Comparison of ENCODE assay signal across 8 mouse cellular contexts in genomic region chr5:137684294-137685123, GRCm38 (mm10). TPM values are rescaled to one million over a fixed set of nuclear protein-coding genes. Genes with fewer than 3 reads are reported as not detected.
A peak's percentile ranks its signal among the peaks of the same experiment; 100 is the strongest.
DNase-seq lines count a peak whose midpoint lies in the region; ATAC-seq and TF ChIP-seq lines count a peak whose summit lies in the region.

Gene Agfg2, minus strand, starts transcription at chr5:137684726.

- peak within 1 kb of the TSS; percentile 83 for H3K4me3 ChIP-seq in gastrocnemius, adult 2 months
- H3K4me3 ChIP-seq in hindbrain, postnatal 0 days (ENCODE audit: low read length), result peak within 1 kb of the TSS; percentile 79
- H3K4me3 ChIP-seq in left cerebral cortex, adult 2 months, result peak within 1 kb of the TSS; percentile 96

- ATAC-seq in common myeloid progenitor, adult 5-6 weeks (replicated peaks; ENCODE audit: low read depth, poor library complexity, severe bottlenecking), result peak; percentile 89
- peak; percentile 100 for ATAC-seq in hindbrain, postnatal 0 days
- ATAC-seq in megakaryocyte, adult 5-6 weeks (ENCODE audit: poor library complexity, severe bottlenecking), result peak; percentile 92

- H3K4me2 ChIP-seq in hindbrain, postnatal 0 days (ENCODE audit: low read depth, low read length), result peak within 1 kb of the TSS; percentile 96

- H3K9me3 ChIP-seq in hindbrain, postnatal 0 days (ENCODE audit: low read length), result no peaks in the 10 kb centered on the region

- under 1% methylated on average over 59 of the region's 62 CpGs for WGBS in hindbrain, postnatal 0 days

- H3K27me3 ChIP-seq in hindbrain, postnatal 0 days (ENCODE audit: insufficient read depth, low read length), result no peaks in the 10 kb centered on the region

- peak within 1 kb of the TSS; percentile 81 for H3K27ac ChIP-seq in gastrocnemius, adult 2 months
- H3K27ac ChIP-seq in hindbrain, postnatal 0 days, result peak within 1 kb of the TSS; percentile 76
- peak within 1 kb of the TSS; percentile 71 for H3K27ac ChIP-seq in left cerebral cortex, adult 2 months

- peak within 1 kb of the TSS; percentile 60 for H3K9ac ChIP-seq in hindbrain, postnatal 0 days (replicated peaks; ENCODE audit: low read length)

- TF ChIP-seq CTCF in gastrocnemius, adult 2 months (IDR thresholded peaks at IDR 0.05), result peak; percentile 18; the same call in 1 of the 2 replicates
- TF ChIP-seq CTCF in hindbrain, postnatal 0 days (IDR thresholded peaks at IDR 0.05; ENCODE audit: low read depth), result peak; percentile 46
- TF ChIP-seq CTCF in left cerebral cortex, adult 2 months (IDR thresholded peaks at IDR 0.05), result peak; percentile 10; the same call in 1 of the 2 replicates

- intact Hi-C loops in gastrocnemius, adult 2 months (cut with DNase I), result loop anchor here (5.0 kb wide), 1 partner anchor 53 kb away; no protein-coding TSS in a partner anchor
- intact Hi-C loops in left cerebral cortex, adult 2 months (cut with DNase I), result no loop called here

- no peaks in the 10 kb centered on the region for H3K36me3 ChIP-seq in hindbrain, postnatal 0 days (ENCODE audit: insufficient read depth, low read length)

- DNase-seq in ZHBTc4 (ENCODE audit: low read depth, low spot score), result peak; percentile 100
- peak; percentile 97 for DNase-seq in gastrocnemius, adult 2 months
- DNase-seq in hindbrain, postnatal 0 days (ENCODE audit: low spot score), result peak; percentile 99
- DNase-seq in left cerebral cortex, adult 2 months (ENCODE audit: extremely low spot score in 1 of 2, low spot score in 2 of 2), result peak; percentile 95 to 98
- peak; percentile 98 to 99 for DNase-seq in right cerebral cortex, adult 2 months (ENCODE audit: low spot score in 2 of 2)
- peak; percentile 99 for DNase-seq in urinary bladder, postnatal 14 days (ENCODE audit: low spot score)

- H3K4me1 ChIP-seq in hindbrain, postnatal 0 days (ENCODE audit: insufficient read depth, low read length), result peaks cover 5% of the 10 kb centered on the region

RNA-seq across cellular contexts. Expression of gene Agfg2, which starts in this region (rescaled TPM):
- 10.1 and 15.7 TPM in 2 replicates for total RNA-seq in common myeloid progenitor, adult 5-6 weeks (2017)
- total RNA-seq in gastrocnemius, adult 2 months (2021), result 10 to 100 TPM in 1 of 2 experiments, 1 to 10 TPM in 1; 3.3 to 10.3 TPM
- 18.7 and 27.0 TPM in 2 replicates for total RNA-seq in hindbrain, postnatal 0 days (2014; rRNA removed)
- 16.4 and 17.5 TPM in 2 replicates for polyA plus RNA-seq in hindbrain, postnatal 0 days (2015; fragmentation: Nextera tagmentation; extraction: Ambion mirVana)
- total RNA-seq in left cerebral cortex, adult 2 months (2021), result 10 to 100 TPM; 43.6 to 45.5 TPM
- total RNA-seq in megakaryocyte, adult 5-6 weeks (2015), result 19.3 and 19.9 TPM in 2 replicates
- total RNA-seq in megakaryocyte, adult 5-6 weeks (2017), result 16.6 and 18.3 TPM in 2 replicates

Comparison
In these comparisons a context has a peak if more than half of its experiments do, and no peak if none do; other contexts are left out.
1. Peak in every context shown above with its lines: DNase-seq, ATAC-seq, H3K4me3 ChIP-seq and H3K27ac ChIP-seq.